Mouse (Mus musculus): ENCODE results near the gene Dchs2.

Gene Dchs2

GRCm38 (mm10) chr3:83155600-83155999 lies 27.9 kb downstream of the Dchs2 start:
- DNase-seq (ENCODE audit: low spot score in 2 of 2), result no peak

GRCm38 (mm10) chr3:83156165-83156564 lies 28.4 kb downstream of the Dchs2 start:
- DNase-seq (ENCODE audit: low spot score in 2 of 2), result no peak

- DNase-seq (ENCODE audit: low spot score in 2 of 2), result no peak
Observed at GRCm38 (mm10) chr3:83161542-83162231, 33.9 kb downstream of the Dchs2 start.

- DNase-seq (ENCODE audit: low spot score in 2 of 2), result no peak
Observed at GRCm38 (mm10) chr3:83163676-83164075, 35.9 kb downstream of the Dchs2 start.

- no peak for DNase-seq (ENCODE audit: low spot score in 2 of 2)
Observed at GRCm38 (mm10) chr3:83185527-83185926, 57.8 kb downstream of the Dchs2 start.

GRCm38 (mm10) chr3:83191271-83191670 lies 63.5 kb downstream of the Dchs2 start:
- DNase-seq (ENCODE audit: low spot score in 2 of 2), result no peak

- DNase-seq (ENCODE audit: low spot score in 2 of 2), result no peak
Observed at GRCm38 (mm10) chr3:83192401-83192800, 64.7 kb downstream of the Dchs2 start.

- DNase-seq (ENCODE audit: low spot score in 2 of 2), result no peak
Observed at GRCm38 (mm10) chr3:83194911-83195310, 67.2 kb downstream of the Dchs2 start.

GRCm38 (mm10) chr3:83201286-83201980 lies 73.7 kb downstream of the Dchs2 start:
- no peak for DNase-seq (ENCODE audit: low spot score in 2 of 2)

- DNase-seq (ENCODE audit: low spot score in 2 of 2), result no peak
Observed at GRCm38 (mm10) chr3:83205073-83205668, 77.4 kb downstream of the Dchs2 start.

- no peak for DNase-seq (ENCODE audit: low spot score in 2 of 2)
Observed at GRCm38 (mm10) chr3:83209646-83210045, 81.9 kb downstream of the Dchs2 start.

- DNase-seq (ENCODE audit: low spot score in 2 of 2), result no peak
Observed at GRCm38 (mm10) chr3:83210210-83210609, 82.5 kb downstream of the Dchs2 start.

- DNase-seq (ENCODE audit: low spot score in 2 of 2), result no peak
Observed at GRCm38 (mm10) chr3:83211939-83212338, 84.2 kb downstream of the Dchs2 start.

- DNase-seq (ENCODE audit: low spot score in 2 of 2), result peak in 1 of 2 experiments; percentile 16
Observed at GRCm38 (mm10) chr3:83212578-83212977, 84.8 kb downstream of the Dchs2 start.

GRCm38 (mm10) chr3:83218059-83218458 lies 90.3 kb downstream of the Dchs2 start:
- no peak for DNase-seq (ENCODE audit: low spot score in 2 of 2)

- no peak for DNase-seq (ENCODE audit: low spot score in 2 of 2)
Observed at GRCm38 (mm10) chr3:83220101-83220500, 92.4 kb downstream of the Dchs2 start.

GRCm38 (mm10) chr3:83222125-83222524 lies 94.4 kb downstream of the Dchs2 start:
- peak in 1 of 2 experiments; percentile 16 for DNase-seq (ENCODE audit: low spot score in 2 of 2)

GRCm38 (mm10) chr3:83228383-83228782 lies 100.6 kb downstream of the Dchs2 start:
- no peak for DNase-seq (ENCODE audit: low spot score in 2 of 2)

- DNase-seq (ENCODE audit: low spot score in 2 of 2), result no peak
Observed at GRCm38 (mm10) chr3:83230326-83230725, 102.6 kb downstream of the Dchs2 start.

GRCm38 (mm10) chr3:83234457-83234856 lies 106.7 kb downstream of the Dchs2 start:
- DNase-seq (ENCODE audit: low spot score in 2 of 2), result no peak

- no peak for DNase-seq (ENCODE audit: low spot score in 2 of 2)
Observed at GRCm38 (mm10) chr3:83235061-83235460, 107.3 kb downstream of the Dchs2 start.

- DNase-seq (ENCODE audit: low spot score in 2 of 2), result no peak
Observed at GRCm38 (mm10) chr3:83246536-83246935, 118.8 kb downstream of the Dchs2 start.

- DNase-seq (ENCODE audit: low spot score in 2 of 2), result no peak
Observed at GRCm38 (mm10) chr3:83250001-83250545, 122.3 kb downstream of the Dchs2 start.
